Mouse (Mus musculus) midbrain, embryonic 15.5 days (tissue): ENCODE data around the gene Acaca. TPM values are rescaled to one million over a fixed set of nuclear protein-coding genes. Genes with fewer than 3 reads are reported as not detected.
"Not testable (repeated sequence)": the region's sequence is repeated elsewhere in the genome, so short reads cannot be mapped to it uniquely, and the experiment has no call there.

Experiments used
- ATAC-seq: fragments of 200-750 bp; cut with Nextera tagmentation; replicated peaks from 2 replicates; pipeline ENCODE4 v1.8.0; 2017; ENCODE audit warnings: moderate TSS enrichment
- H3K27ac ChIP-seq: fragments of 300-500 bp; sonication (generic); 2 replicates; pipeline ENCODE4 v1.5.1; 2015; ENCODE audit warnings: mild to moderate bottlenecking, inconsistent platforms
- H3K27me3 ChIP-seq: fragments of 300-500 bp; sonication (generic); replicated peaks from 2 replicates; pipeline ENCODE4 v1.6.1; 2015; ENCODE audit warnings: inconsistent platforms
- H3K36me3 ChIP-seq: fragments of 300-500 bp; sonication (generic); replicated peaks from 2 replicates; pipeline ENCODE4 v1.6.1; 2015; ENCODE audit warnings: inconsistent platforms
- H3K4me1 ChIP-seq: fragments of 300-500 bp; sonication (generic); 2 replicates; pipeline ENCODE4 v1.6.1; 2015; ENCODE audit warnings: inconsistent platforms
- H3K4me2 ChIP-seq: fragments of 300-500 bp; sonication (generic); 2 replicates; pipeline ENCODE4 v1.6.1; 2015; ENCODE audit warnings: inconsistent platforms, mild to moderate bottlenecking, moderate library complexity
- H3K4me3 ChIP-seq: fragments of 300-500 bp; sonication (generic); 2 replicates; pipeline ENCODE4 v1.5.1; 2015; ENCODE audit warnings: mild to moderate bottlenecking, inconsistent platforms
- H3K9ac ChIP-seq: fragments of 300-500 bp; sonication (generic); 2 replicates; pipeline ENCODE4 v1.6.1; 2015; ENCODE audit warnings: mild to moderate bottlenecking, inconsistent platforms
- H3K9me3 ChIP-seq: fragments of 300-500 bp; sonication (generic); 2 replicates; pipeline ENCODE4 v1.6.1; 2016; ENCODE audit warnings: inconsistent platforms
- WGBS: fragments of 180-500 bp; shearing (Covaris S2); methylation state at CpG from one replicate; pipeline ENCODE4 v1.1.7; 2015; ENCODE audit warnings: mixed read lengths; 5-methylcytosine and 5-hydroxymethylcytosine counted together
- polyA plus RNA-seq: library from polyadenylated mRNA; unstranded; fragments of >200 nt; fragmentation: Nextera tagmentation; extraction: Ambion mirVana; gene quantifications from 2 replicates; pipeline ENCODE4 v1.2.1, GENCODE M21; 2015

The Acaca gene
- polyA plus RNA-seq, 1 experiment from 2014 or later = 32.6 TPM

- no peaks in the 10 kb centered on the region; the same call in 1 of the 2 replicates for H3K36me3 ChIP-seq
- no peak overlapping the region for H3K9ac ChIP-seq
- H3K27ac ChIP-seq = no peak overlapping the region
- no peaks in the 10 kb centered on the region for H3K9me3 ChIP-seq
- H3K4me1 ChIP-seq = no peaks in the 10 kb centered on the region
- no peak for ATAC-seq
- WGBS = 81% methylated on average over 6 of the region's 6 CpGs
- H3K27me3 ChIP-seq = no peaks in the 10 kb centered on the region
- H3K4me2 ChIP-seq = no peak overlapping the region
- no peak overlapping the region for H3K4me3 ChIP-seq
Measured at GRCm38 (mm10) chr11:84306158-84306742, 176.8 kb downstream of the Acaca start.

- H3K4me1 ChIP-seq = peaks cover 13% of the 10 kb centered on the region
- H3K4me3 ChIP-seq = no peak overlapping the region
- H3K36me3 ChIP-seq = peaks cover 7% of the 10 kb centered on the region; the same call in 1 of the 2 replicates
- no peaks in the 10 kb centered on the region for H3K9me3 ChIP-seq
- no peak overlapping the region for H3K4me2 ChIP-seq
- no peaks in the 10 kb centered on the region for H3K27me3 ChIP-seq
- peak overlapping the region; percentile 71 for H3K27ac ChIP-seq
- no peak overlapping the region for H3K9ac ChIP-seq
- WGBS = 32% methylated on average over 7 of the region's 7 CpGs
- ATAC-seq = no peak
Measured at GRCm38 (mm10) chr11:84324032-84324752, 194.7 kb downstream of the Acaca start.

- 67% methylated on average over 4 of the region's 4 CpGs for WGBS
- no peak overlapping the region for H3K9ac ChIP-seq
- H3K4me1 ChIP-seq = peaks cover 18% of the 10 kb centered on the region
- H3K4me3 ChIP-seq = no peak overlapping the region
- H3K4me2 ChIP-seq = no peak overlapping the region
- H3K27ac ChIP-seq = no peak overlapping the region
- H3K9me3 ChIP-seq = no peaks in the 10 kb centered on the region
- peaks cover 1% of the 10 kb centered on the region; the same call in 1 of the 2 replicates for H3K36me3 ChIP-seq
- no peak for ATAC-seq
- H3K27me3 ChIP-seq = no peaks in the 10 kb centered on the region
Measured at GRCm38 (mm10) chr11:84327086-84327485, 197.6 kb downstream of the Acaca start.

- no peak overlapping the region for H3K4me2 ChIP-seq
- H3K27ac ChIP-seq = 0 out of 2 replicates have a peak overlapping the region, but pooled peaks have one; percentile 34
- H3K9me3 ChIP-seq = no peaks in the 10 kb centered on the region
- peaks cover 5% of the 10 kb centered on the region; the same call in 1 of the 2 replicates for H3K4me1 ChIP-seq
- H3K4me3 ChIP-seq = no peak overlapping the region
- ATAC-seq = no peak
- H3K9ac ChIP-seq = no peak overlapping the region
- no peaks in the 10 kb centered on the region for H3K36me3 ChIP-seq
- H3K27me3 ChIP-seq = no peaks in the 10 kb centered on the region
Measured at GRCm38 (mm10) chr11:84332384-84332783, 202.9 kb downstream of the Acaca start.

- no peak for ATAC-seq
- Histone ChIP-seq H3K9me3 (no peaks in the 10 kb centered on the region), H3K9ac (no peak overlapping the region), H3K27ac (no peak overlapping the region), H3K4me1 (peaks cover 5% of the 10 kb centered on the region; the same call in 1 of the 2 replicates), H3K4me2 (no peak overlapping the region), H3K4me3 (no peak overlapping the region), H3K36me3 (no peaks in the 10 kb centered on the region), H3K27me3 (no peaks in the 10 kb centered on the region)
- 72% methylated on average over 3 of the region's 3 CpGs for WGBS
Measured at GRCm38 (mm10) chr11:84332860-84333259, 203.4 kb downstream of the Acaca start.

- not testable (repeated sequence) for ATAC-seq, H3K36me3 ChIP-seq, H3K27me3 ChIP-seq, H3K4me2 ChIP-seq, H3K4me3 ChIP-seq, H3K4me1 ChIP-seq, H3K27ac ChIP-seq, H3K9me3 ChIP-seq, H3K9ac ChIP-seq
- 99% methylated on average over 8 of the region's 8 CpGs for WGBS
Measured at GRCm38 (mm10) chr11:84338273-84338672, 208.8 kb downstream of the Acaca start.

- Histone ChIP-seq H3K4me1 (0 out of 2 replicates have a peak, but pooled peaks cover 5% of the 10 kb centered on the region), H3K4me3 (no peak overlapping the region), H3K9ac (no peak overlapping the region), H3K4me2 (no peak overlapping the region), H3K9me3 (no peaks in the 10 kb centered on the region), H3K36me3 (no peaks in the 10 kb centered on the region), H3K27me3 (no peaks in the 10 kb centered on the region), H3K27ac (no peak overlapping the region)
- no peak for ATAC-seq
- 88% methylated on average over 2 of the region's 2 CpGs for WGBS
Measured at GRCm38 (mm10) chr11:84340630-84341029, 211.2 kb downstream of the Acaca start.

GRCm38 (mm10) chr11:84344522-84345236 lies 215.2 kb downstream of the Acaca start:
- Histone ChIP-seq H3K9me3 (no peaks in the 10 kb centered on the region), H3K27ac (peak overlapping the region; percentile 7; the same call in 1 of the 2 replicates), H3K4me3 (no peak overlapping the region), H3K27me3 (no peaks in the 10 kb centered on the region), H3K9ac (no peak overlapping the region), H3K4me1 (peaks cover 24% of the 10 kb centered on the region), H3K4me2 (no peak overlapping the region), H3K36me3 (no peaks in the 10 kb centered on the region)
- ATAC-seq = no peak
- WGBS = 70% methylated on average over 6 of the region's 6 CpGs

- Histone ChIP-seq H3K9me3 (no peaks in the 10 kb centered on the region), H3K9ac (no peak overlapping the region), H3K27me3 (no peaks in the 10 kb centered on the region), H3K4me1 (peaks cover 37% of the 10 kb centered on the region), H3K27ac (peak overlapping the region; percentile 48; the same call in 1 of the 2 replicates), H3K4me3 (no peak overlapping the region), H3K4me2 (no peak overlapping the region), H3K36me3 (no peaks in the 10 kb centered on the region)
- 56% methylated on average over 2 of the region's 2 CpGs for WGBS
- no peak for ATAC-seq
Measured at GRCm38 (mm10) chr11:84347766-84348165, 218.3 kb downstream of the Acaca start.

GRCm38 (mm10) chr11:84348843-84349825 lies 219.7 kb downstream of the Acaca start:
- Histone ChIP-seq H3K9ac (no peak overlapping the region), H3K4me3 (no peak overlapping the region), H3K4me1 (peaks cover 37% of the 10 kb centered on the region), H3K36me3 (no peaks in the 10 kb centered on the region), H3K27ac (peak overlapping the region; percentile 76), H3K4me2 (peak overlapping the region; percentile 38), H3K9me3 (no peaks in the 10 kb centered on the region), H3K27me3 (no peaks in the 10 kb centered on the region)
- peak; percentile 62; the same call in 1 of the 2 replicates for ATAC-seq
- WGBS = 24% methylated on average over 16 of the region's 16 CpGs

GRCm38 (mm10) chr11:84351150-84351549 lies 221.7 kb downstream of the Acaca start:
- WGBS = 94% methylated on average over 1 of the region's 1 CpGs
- Histone ChIP-seq H3K27ac (no peak overlapping the region), H3K27me3 (no peaks in the 10 kb centered on the region), H3K9me3 (no peaks in the 10 kb centered on the region), H3K4me2 (no peak overlapping the region), H3K4me3 (no peak overlapping the region), H3K36me3 (no peaks in the 10 kb centered on the region), H3K9ac (no peak overlapping the region), H3K4me1 (peaks cover 32% of the 10 kb centered on the region)
- ATAC-seq = no peak
